Mouse (Mus musculus): ENCODE measurements around the gene Sh3gl2. TPM values are rescaled to one million over a fixed set of nuclear protein-coding genes. Genes with fewer than 3 reads are reported as not detected.
A peak's percentile ranks its signal among the peaks of the same experiment; 100 is the strongest.

Sh3gl2 gene
- polyA plus RNA-seq, 1 experiment: 236 TPM

GRCm38 (mm10) chr4:85426211-85426610, 221.3 kb downstream of the Sh3gl2 start:
- no peak for TF ChIP-seq CTCF (IDR thresholded peaks at IDR 0.05; ENCODE audit: extremely low read depth, insufficient read depth, low read length)
- TF ChIP-seq POLR2A (IDR thresholded peaks at IDR 0.05; ENCODE audit: extremely low read depth, insufficient read depth, low read length): no peak
- Histone ChIP-seq H3K27ac (ENCODE audit: insufficient read depth, low read length) (no peak overlapping the region), H3K4me1 (ENCODE audit: control insufficient read depth, insufficient read depth, low read length) (no peaks in the 10 kb centered on the region), H3K4me3 (ENCODE audit: insufficient read depth, low read length) (no peak overlapping the region)

GRCm38 (mm10) chr4:85432786-85433185, 227.9 kb downstream of the Sh3gl2 start:
- Histone ChIP-seq H3K4me3 (ENCODE audit: insufficient read depth, low read length) (no peak overlapping the region), H3K4me1 (ENCODE audit: control insufficient read depth, insufficient read depth, low read length) (no peaks in the 10 kb centered on the region), H3K27ac (ENCODE audit: insufficient read depth, low read length) (no peak overlapping the region)
- TF ChIP-seq CTCF (IDR thresholded peaks at IDR 0.05; ENCODE audit: extremely low read depth, insufficient read depth, low read length): no peak
- no peak for TF ChIP-seq POLR2A (IDR thresholded peaks at IDR 0.05; ENCODE audit: extremely low read depth, insufficient read depth, low read length)

DNA sequence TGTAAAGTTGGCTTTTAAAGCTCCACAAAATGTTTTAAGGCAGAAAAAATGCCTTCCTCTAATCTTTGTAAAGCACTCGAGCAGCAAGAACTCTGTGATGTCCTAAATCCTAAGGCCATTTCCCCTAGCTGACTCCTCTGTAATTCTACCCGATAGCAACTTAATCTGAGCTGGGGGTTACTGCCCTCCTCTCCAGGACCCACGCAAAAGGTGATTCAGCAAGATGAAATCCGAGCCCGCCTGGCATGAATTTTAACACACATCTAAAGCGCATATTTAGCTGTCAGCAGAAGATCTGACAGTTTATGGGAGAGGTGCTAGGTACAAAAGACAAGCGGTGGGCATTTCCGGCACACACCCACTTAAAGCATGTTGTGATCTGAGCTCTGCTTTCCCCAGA, 229.8 kb downstream of the Sh3gl2 start:
- H3K4me1 ChIP-seq (ENCODE audit: control insufficient read depth, insufficient read depth, low read length): no peaks in the 10 kb centered on the region
- TF ChIP-seq CTCF (IDR thresholded peaks at IDR 0.05; ENCODE audit: extremely low read depth, insufficient read depth, low read length): no peak
- TF ChIP-seq POLR2A (IDR thresholded peaks at IDR 0.05; ENCODE audit: extremely low read depth, insufficient read depth, low read length): no peak
- H3K4me3 ChIP-seq (ENCODE audit: insufficient read depth, low read length): no peak overlapping the region
- no peak overlapping the region; the same call in 1 of the 2 replicates for H3K27ac ChIP-seq (ENCODE audit: insufficient read depth, low read length)

DNA sequence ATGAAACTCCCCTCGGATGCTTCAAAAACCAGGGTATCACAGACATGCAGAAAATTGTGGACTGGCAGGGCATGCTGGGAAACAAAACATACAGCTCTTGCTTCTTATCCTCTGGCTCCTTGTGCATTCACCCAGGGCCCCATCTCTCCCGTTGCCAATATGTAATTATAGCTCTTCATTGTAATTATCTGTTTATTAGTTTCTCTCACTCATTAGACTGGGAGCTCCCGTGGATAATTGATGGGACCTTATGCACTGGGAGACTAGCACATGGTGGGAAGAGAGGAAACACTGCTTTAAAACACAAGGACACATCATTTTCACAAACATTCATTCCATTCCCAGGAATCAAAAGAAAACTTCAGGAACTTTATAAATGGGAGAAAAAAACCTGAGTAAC, 233.9 kb downstream of the Sh3gl2 start:
- no peaks in the 10 kb centered on the region for H3K4me1 ChIP-seq (ENCODE audit: control insufficient read depth, insufficient read depth, low read length)
- no peak overlapping the region for H3K4me3 ChIP-seq (ENCODE audit: insufficient read depth, low read length)
- no peak for TF ChIP-seq POLR2A (IDR thresholded peaks at IDR 0.05; ENCODE audit: extremely low read depth, insufficient read depth, low read length)
- no peak for TF ChIP-seq CTCF (IDR thresholded peaks at IDR 0.05; ENCODE audit: extremely low read depth, insufficient read depth, low read length)
- H3K27ac ChIP-seq (ENCODE audit: insufficient read depth, low read length): no peak overlapping the region

GRCm38 (mm10) chr4:85483586-85483985, 278.7 kb downstream of the Sh3gl2 start:
- H3K4me1 ChIP-seq (ENCODE audit: control insufficient read depth, insufficient read depth, low read length): peaks cover 2% of the 10 kb centered on the region; the same call in 1 of the 2 replicates
- TF ChIP-seq CTCF (IDR thresholded peaks at IDR 0.05; ENCODE audit: extremely low read depth, insufficient read depth, low read length): no peak
- no peak for TF ChIP-seq POLR2A (IDR thresholded peaks at IDR 0.05; ENCODE audit: extremely low read depth, insufficient read depth, low read length)
- H3K27ac ChIP-seq (ENCODE audit: insufficient read depth, low read length): no peak overlapping the region
- no peak overlapping the region for H3K4me3 ChIP-seq (ENCODE audit: insufficient read depth, low read length)

GRCm38 (mm10) chr4:85486316-85486946, 281.5 kb downstream of the Sh3gl2 start:
- Histone ChIP-seq H3K4me3 (ENCODE audit: insufficient read depth, low read length) (no peak overlapping the region), H3K4me1 (ENCODE audit: control insufficient read depth, insufficient read depth, low read length) (peaks cover 2% of the 10 kb centered on the region; the same call in 1 of the 2 replicates), H3K27ac (ENCODE audit: insufficient read depth, low read length) (no peak overlapping the region)
- no peak for TF ChIP-seq POLR2A (IDR thresholded peaks at IDR 0.05; ENCODE audit: extremely low read depth, insufficient read depth, low read length)
- TF ChIP-seq CTCF (IDR thresholded peaks at IDR 0.05; ENCODE audit: extremely low read depth, insufficient read depth, low read length): no peak

DNA sequence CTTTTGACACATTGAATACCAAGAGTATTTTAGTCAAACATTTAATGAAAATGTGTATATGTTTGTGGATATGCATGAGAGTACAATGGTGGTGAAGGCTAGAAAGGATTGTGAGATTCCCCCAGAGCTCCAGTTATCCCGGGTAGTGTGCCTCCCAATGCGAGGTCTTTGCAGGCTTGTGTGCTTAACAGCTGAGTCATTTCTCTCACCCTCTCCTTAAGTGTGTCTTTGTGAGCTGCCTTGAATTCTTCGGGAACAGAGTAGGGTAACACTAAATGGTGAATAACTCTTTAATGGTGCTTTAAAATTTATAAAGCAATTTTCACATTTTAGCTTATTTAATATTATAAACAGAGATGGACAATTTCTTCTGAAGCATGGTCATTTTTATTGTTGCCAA, 300.8 kb downstream of the Sh3gl2 start:
- no peaks in the 10 kb centered on the region for H3K4me1 ChIP-seq (ENCODE audit: control insufficient read depth, insufficient read depth, low read length)
- TF ChIP-seq CTCF (IDR thresholded peaks at IDR 0.05; ENCODE audit: extremely low read depth, insufficient read depth, low read length) (no peak), POLR2A (IDR thresholded peaks at IDR 0.05; ENCODE audit: extremely low read depth, insufficient read depth, low read length) (no peak)
- H3K27ac ChIP-seq (ENCODE audit: insufficient read depth, low read length): no peak overlapping the region
- no peak overlapping the region for H3K4me3 ChIP-seq (ENCODE audit: insufficient read depth, low read length)

- H3K27ac ChIP-seq (ENCODE audit: insufficient read depth, low read length): no peak overlapping the region
- TF ChIP-seq CTCF (IDR thresholded peaks at IDR 0.05; ENCODE audit: extremely low read depth, insufficient read depth, low read length) (no peak), POLR2A (IDR thresholded peaks at IDR 0.05; ENCODE audit: extremely low read depth, insufficient read depth, low read length) (no peak)
- H3K4me1 ChIP-seq (ENCODE audit: control insufficient read depth, insufficient read depth, low read length): no peaks in the 10 kb centered on the region
- no peak overlapping the region for H3K4me3 ChIP-seq (ENCODE audit: insufficient read depth, low read length)
These were observed 302.1 kb downstream of the Sh3gl2 start for GRCm38 (mm10) chr4:85506976-85507375.

GRCm38 (mm10) chr4:85507491-85507890, 302.6 kb downstream of the Sh3gl2 start:
- TF ChIP-seq POLR2A (IDR thresholded peaks at IDR 0.05; ENCODE audit: extremely low read depth, insufficient read depth, low read length): no peak
- TF ChIP-seq CTCF (IDR thresholded peaks at IDR 0.05; ENCODE audit: extremely low read depth, insufficient read depth, low read length): no peak
- Histone ChIP-seq H3K4me3 (ENCODE audit: insufficient read depth, low read length) (no peak overlapping the region), H3K27ac (ENCODE audit: insufficient read depth, low read length) (no peak overlapping the region), H3K4me1 (ENCODE audit: control insufficient read depth, insufficient read depth, low read length) (no peaks in the 10 kb centered on the region)

- peak overlapping the region; percentile 30; the same call in 1 of the 2 replicates for H3K4me3 ChIP-seq (ENCODE audit: insufficient read depth, low read length)
These were observed 308.4 kb downstream of the Sh3gl2 start for GRCm38 (mm10) chr4:85513288-85513687.

More at GRCm38 (mm10) chr4:85513288-85513687, 308.4 kb downstream of the Sh3gl2 start:
- Histone ChIP-seq H3K4me1 (ENCODE audit: control insufficient read depth, insufficient read depth, low read length) (no peaks in the 10 kb centered on the region), H3K27ac (ENCODE audit: insufficient read depth, low read length) (no peak overlapping the region)
- TF ChIP-seq POLR2A (IDR thresholded peaks at IDR 0.05; ENCODE audit: extremely low read depth, insufficient read depth, low read length): no peak
- no peak for TF ChIP-seq CTCF (IDR thresholded peaks at IDR 0.05; ENCODE audit: extremely low read depth, insufficient read depth, low read length)
